Mouse (Mus musculus) heart, embryonic 14.5 days (tissue): ENCODE results near the gene Cotl1. TPM values are rescaled to one million over a fixed set of nuclear protein-coding genes. Genes with fewer than 3 reads are reported as not detected.
A peak's percentile ranks its signal among the peaks of the same experiment; 100 is the strongest.

Experiments used
- ATAC-seq: fragments of 200-750 bp; cut with Nextera tagmentation; 2 replicates; pipeline ENCODE4 v1.8.0; 2017; ENCODE audit warnings: low read depth, moderate TSS enrichment; ENCODE audit not compliant: insufficient number of reproducible peaks, insufficient read depth, low FRiP score
- H3K27ac ChIP-seq, 2 experiments: fragments of 200-500 bp in 1 of 2; fragments of 300-500 bp in 1 of 2; sonication (generic) in 1 of 2; replicated peaks in 1 of 2; 2 replicates each; pipeline ENCODE4 v1.5.1; 2012 to 2014; ENCODE audit warnings: low read depth in 2 of 2, low read length in 2 of 2, control low read depth in 1 of 2, mild to moderate bottlenecking in 1 of 2, mixed read lengths in 1 of 2; ENCODE audit not compliant: control insufficient read depth in 1 of 2, insufficient read depth in 1 of 2
- H3K27me3 ChIP-seq: fragments of 300-500 bp; sonication (generic); 2 replicates; pipeline ENCODE4 v1.6.1; 2014; ENCODE audit warnings: mild to moderate bottlenecking, low read length, control low read depth; ENCODE audit not compliant: control insufficient read depth, insufficient read depth
- H3K36me3 ChIP-seq: fragments of 300-500 bp; sonication (generic); 2 replicates; pipeline ENCODE4 v1.6.1; 2014; ENCODE audit warnings: mild to moderate bottlenecking, control low read depth, low read length, mixed read lengths; ENCODE audit not compliant: control insufficient read depth, insufficient read depth
- H3K4me1 ChIP-seq, 2 experiments: fragments of 200-500 bp in 1 of 2; fragments of 300-500 bp in 1 of 2; sonication (generic) in 1 of 2; 2 replicates each; pipeline ENCODE4 v1.6.1; 2012 to 2014; ENCODE audit warnings: low read length in 2 of 2, control low read depth in 1 of 2, mixed read lengths in 1 of 2; ENCODE audit not compliant: control insufficient read depth in 2 of 2, insufficient read depth in 2 of 2
- H3K4me2 ChIP-seq: fragments of 300-500 bp; sonication (generic); 2 replicates; pipeline ENCODE4 v1.6.1; 2014; ENCODE audit warnings: mild to moderate bottlenecking, low read length
- H3K4me3 ChIP-seq, 2 experiments: fragments of 200-500 bp in 1 of 2; fragments of 300-500 bp in 1 of 2; sonication (generic) in 1 of 2; 2 replicates each; pipeline ENCODE4 v1.5.1; 2012 to 2014; ENCODE audit warnings: low read length in 2 of 2, mild to moderate bottlenecking in 2 of 2, control low read depth in 1 of 2, low read depth in 1 of 2, moderate library complexity in 1 of 2; ENCODE audit not compliant: control insufficient read depth in 1 of 2, insufficient read depth in 1 of 2
- H3K9ac ChIP-seq: fragments of 300-500 bp; sonication (generic); 2 replicates; pipeline ENCODE4 v1.6.1; 2014; ENCODE audit warnings: mild to moderate bottlenecking, low read length
- H3K9me3 ChIP-seq: fragments of 300-500 bp; sonication (generic); 2 replicates; pipeline ENCODE4 v1.6.1; 2016; ENCODE audit warnings: low read length, control low read depth; ENCODE audit not compliant: control insufficient read depth
- WGBS: fragments of 180-500 bp; shearing (Covaris S2); extraction: QIAGEN DNeasy Blood & Tissue Kit; methylation state at CpG from one replicate; pipeline ENCODE4 v1.1.7; 2014; 5-methylcytosine and 5-hydroxymethylcytosine counted together
- polyA plus RNA-seq: library from polyadenylated mRNA; unstranded; fragments of >200 nt; fragmentation: Nextera tagmentation; extraction: Ambion mirVana; gene quantifications from 2 replicates; pipeline ENCODE4 v1.2.1, GENCODE M21; 2014

Gene Cotl1
- polyA plus RNA-seq, 1 experiment from 2014 or later = 75.9 TPM

DNA sequence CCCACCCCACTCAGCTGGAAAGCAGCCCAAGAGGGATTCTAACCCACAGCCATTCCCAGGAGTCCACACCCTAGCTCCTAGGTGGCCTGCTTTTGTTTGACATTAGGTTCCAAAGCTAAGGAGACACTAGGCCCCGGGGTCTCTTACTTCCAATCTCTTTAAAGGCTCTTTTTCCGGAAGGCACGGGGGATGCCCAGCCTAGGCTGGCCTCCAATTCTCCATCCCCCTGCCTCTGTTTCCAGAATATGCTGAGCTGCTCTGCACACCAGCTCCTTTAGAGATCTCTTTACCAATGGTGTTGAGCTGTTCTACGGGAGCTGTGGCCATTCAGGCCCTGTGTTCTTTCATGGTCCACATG, 1.4 kb downstream of the Cotl1 start:
- H3K9ac ChIP-seq = peak overlapping the region; percentile 82
- WGBS = 86% methylated on average over 4 of the region's 4 CpGs
- no peak for ATAC-seq

DNA sequence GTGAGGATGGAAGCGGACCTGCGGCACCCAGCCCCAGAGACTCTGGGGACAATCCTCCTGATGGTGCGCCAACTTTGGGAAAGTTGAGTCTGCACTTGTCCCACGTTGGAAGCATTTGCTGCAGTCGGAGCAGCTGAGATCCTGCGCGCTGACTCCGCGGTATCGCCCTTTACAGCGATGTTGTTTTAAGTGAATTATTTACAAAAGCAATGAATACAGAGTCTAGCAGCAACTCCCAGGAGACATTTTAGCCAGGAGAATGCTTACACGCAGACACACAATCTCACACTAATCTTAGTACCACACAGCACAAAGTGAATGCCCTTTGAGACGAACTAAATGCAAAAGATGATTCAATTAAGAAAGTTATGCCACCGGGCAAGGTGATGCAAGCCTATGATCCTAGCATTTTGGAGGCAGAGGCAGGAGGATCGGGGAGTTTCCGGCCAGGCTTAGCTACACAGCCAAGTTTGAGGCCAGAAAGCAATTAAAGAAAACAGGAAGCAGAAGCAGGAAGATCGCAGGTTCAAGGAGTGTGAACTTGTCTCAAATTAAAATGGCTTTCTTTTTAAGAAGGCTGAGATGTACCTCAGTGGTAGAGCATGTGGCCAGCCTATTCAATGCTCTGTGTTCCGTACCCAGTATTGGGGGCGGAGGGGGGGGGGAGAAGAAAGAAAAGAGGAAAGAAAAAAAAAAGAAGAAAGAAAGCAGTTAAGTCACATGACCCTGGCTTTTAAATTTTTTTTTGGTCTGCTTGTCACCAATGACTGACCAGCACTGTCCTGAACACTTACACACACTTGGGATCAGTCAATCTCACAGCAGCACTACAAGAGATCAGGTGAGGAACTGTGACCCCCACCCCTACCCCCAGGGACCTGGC, 2.0 kb downstream of the Cotl1 start:
- peak overlapping the region; percentile 82; the same call in 1 of the 2 replicates for H3K9ac ChIP-seq
- no peaks in the 10 kb centered on the region for H3K9me3 ChIP-seq
- no peak for ATAC-seq
- H3K4me3 ChIP-seq = peak overlapping the region in 1 of 2 experiments; percentile 74; a peak in 3 of 4 replicates
- WGBS = 71% methylated on average over 19 of the region's 19 CpGs
- H3K27me3 ChIP-seq = no peaks in the 10 kb centered on the region
- H3K36me3 ChIP-seq = no peaks in the 10 kb centered on the region; the same call in 1 of the 2 replicates
- peak overlapping the region; percentile 19 to 66 for H3K27ac ChIP-seq
- peak overlapping the region; percentile 95 for H3K4me2 ChIP-seq
- peaks cover 4 to 23% of the 10 kb centered on the region in 2 experiments; a peak in 3 of 4 replicates for H3K4me1 ChIP-seq

More for the DNA sequence above, 1.4 kb downstream of the Cotl1 start:
- Histone ChIP-seq H3K27me3 (no peaks in the 10 kb centered on the region), H3K27ac (peak overlapping the region in 1 of 2 experiments; percentile 66; a peak in 2 of 4 replicates), H3K9me3 (no peaks in the 10 kb centered on the region), H3K4me3 (peak overlapping the region; percentile 68 to 74), H3K4me1 (peaks cover 4 to 22% of the 10 kb centered on the region in 2 experiments; a peak in 3 of 4 replicates), H3K36me3 (no peaks in the 10 kb centered on the region; the same call in 1 of the 2 replicates), H3K4me2 (peak overlapping the region; percentile 95)

DNA sequence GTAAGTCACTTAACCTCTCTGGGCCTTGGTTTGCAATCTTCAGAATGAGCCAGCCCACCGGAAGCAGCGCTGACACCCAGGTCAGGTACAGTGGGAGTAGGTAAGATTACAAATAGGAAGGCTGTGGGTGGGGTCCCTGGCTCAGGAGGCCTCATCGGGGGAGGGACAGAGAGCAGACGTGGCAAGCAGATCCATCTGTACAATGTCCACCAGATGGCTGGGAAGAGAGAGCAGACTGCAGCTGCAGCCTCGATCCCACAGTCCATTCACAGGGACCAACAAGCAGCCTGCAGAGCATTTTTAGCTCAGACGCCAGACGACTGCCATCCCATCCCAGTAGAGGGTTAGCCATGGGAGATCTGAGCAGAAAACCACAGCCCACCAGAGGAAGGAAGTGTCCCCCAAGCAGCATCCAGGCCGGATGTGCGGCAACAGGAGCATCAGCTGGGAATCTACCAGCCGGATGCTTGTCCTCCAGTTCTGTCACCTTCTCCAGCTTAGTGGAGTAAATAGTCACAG, 2.7 kb downstream of the Cotl1 start:
- no peaks in the 10 kb centered on the region; the same call in 1 of the 2 replicates for H3K36me3 ChIP-seq
- WGBS = 37% methylated on average over 10 of the region's 10 CpGs
- H3K27ac ChIP-seq = peak overlapping the region; percentile 1 to 66; a peak in 3 of 4 replicates
- H3K9me3 ChIP-seq = no peaks in the 10 kb centered on the region
- no peaks in the 10 kb centered on the region for H3K27me3 ChIP-seq
- H3K9ac ChIP-seq = peak overlapping the region; percentile 35; the same call in 1 of the 2 replicates
- H3K4me1 ChIP-seq = peaks cover 8 to 25% of the 10 kb centered on the region in 2 experiments; a peak in 3 of 4 replicates
- peak overlapping the region; percentile 95 for H3K4me2 ChIP-seq
- H3K4me3 ChIP-seq = peak overlapping the region in 1 of 2 experiments; percentile 1; a peak in 1 of 4 replicates
- no peak for ATAC-seq

DNA sequence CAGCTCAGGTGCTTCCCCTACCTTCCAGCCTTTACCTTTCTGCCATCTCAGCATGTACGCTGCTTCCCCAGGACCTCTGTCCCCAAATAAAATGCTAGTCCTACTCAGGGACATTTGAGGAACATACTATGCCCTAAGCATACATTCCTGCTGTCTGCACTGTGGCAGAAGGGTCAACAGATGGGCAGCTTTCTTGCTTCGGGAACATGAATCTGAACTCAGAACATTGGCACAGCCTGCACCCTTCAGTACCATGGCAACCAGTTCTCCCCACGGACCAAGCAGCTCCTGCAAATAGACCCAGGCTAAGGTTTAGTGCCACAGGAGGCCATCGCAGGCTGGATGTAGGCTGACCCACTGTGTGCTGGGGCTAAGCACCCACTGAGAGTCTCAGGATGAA, 3.5 kb downstream of the Cotl1 start:
- Histone ChIP-seq H3K4me2 (no peak overlapping the region), H3K4me3 (no peak overlapping the region), H3K36me3 (no peaks in the 10 kb centered on the region; the same call in 1 of the 2 replicates), H3K9ac (no peak overlapping the region), H3K4me1 (peaks cover 15 to 32% of the 10 kb centered on the region in 2 experiments), H3K27me3 (no peaks in the 10 kb centered on the region), H3K9me3 (no peaks in the 10 kb centered on the region), H3K27ac (peak overlapping the region in 1 of 2 experiments; percentile 66; a peak in 1 of 4 replicates)
- 77% methylated on average over 4 of the region's 4 CpGs for WGBS
- ATAC-seq = no peak

DNA sequence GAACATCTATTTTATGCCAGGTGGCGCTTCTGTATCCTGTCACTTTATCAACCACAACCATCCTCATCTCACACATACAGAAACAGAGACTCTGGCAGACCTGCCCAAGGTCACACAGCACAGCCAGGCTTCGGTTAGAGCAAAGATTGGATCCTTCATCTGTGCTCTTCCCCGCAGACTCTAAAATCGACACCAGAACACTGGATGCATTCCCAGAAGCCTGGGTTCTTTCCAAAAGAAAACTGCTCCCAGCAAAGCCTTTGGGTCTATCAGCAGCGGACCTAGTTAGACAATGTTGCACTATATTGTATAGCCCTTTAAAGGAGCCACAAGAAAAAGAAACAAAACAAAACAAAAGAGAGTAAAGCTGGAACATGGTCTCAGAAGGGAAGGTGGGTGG, 5.1 kb downstream of the Cotl1 start:
- Histone ChIP-seq H3K27me3 (no peaks in the 10 kb centered on the region), H3K4me3 (no peak overlapping the region), H3K27ac (no peak overlapping the region), H3K4me2 (no peak overlapping the region), H3K4me1 (peaks cover 19 to 42% of the 10 kb centered on the region in 2 experiments), H3K9ac (no peak overlapping the region), H3K9me3 (no peaks in the 10 kb centered on the region), H3K36me3 (no peaks in the 10 kb centered on the region; the same call in 1 of the 2 replicates)
- WGBS = 78% methylated on average over 5 of the region's 5 CpGs
- no peak for ATAC-seq

DNA sequence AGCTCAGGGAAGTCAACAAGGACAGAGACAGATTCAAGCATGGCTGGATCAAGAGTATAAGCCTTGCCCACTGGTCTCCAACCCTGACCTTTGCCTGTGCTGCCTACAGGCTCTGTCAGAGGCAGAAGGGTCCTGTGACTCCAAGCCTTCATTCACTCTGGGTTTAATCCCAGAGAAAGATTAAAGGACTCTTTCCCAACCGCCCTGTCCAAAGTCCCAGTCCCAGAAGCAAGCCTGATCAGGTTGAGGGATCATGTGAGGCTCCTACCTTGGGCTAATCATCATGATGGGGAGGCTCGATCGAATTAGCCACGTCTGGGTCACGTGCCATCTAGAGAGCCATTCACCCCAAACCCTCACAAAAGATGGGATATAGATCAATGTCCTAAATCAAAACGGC, 5.7 kb downstream of the Cotl1 start:
- peaks cover 22 to 44% of the 10 kb centered on the region in 2 experiments for H3K4me1 ChIP-seq
- WGBS = 83% methylated on average over 6 of the region's 6 CpGs

DNA sequence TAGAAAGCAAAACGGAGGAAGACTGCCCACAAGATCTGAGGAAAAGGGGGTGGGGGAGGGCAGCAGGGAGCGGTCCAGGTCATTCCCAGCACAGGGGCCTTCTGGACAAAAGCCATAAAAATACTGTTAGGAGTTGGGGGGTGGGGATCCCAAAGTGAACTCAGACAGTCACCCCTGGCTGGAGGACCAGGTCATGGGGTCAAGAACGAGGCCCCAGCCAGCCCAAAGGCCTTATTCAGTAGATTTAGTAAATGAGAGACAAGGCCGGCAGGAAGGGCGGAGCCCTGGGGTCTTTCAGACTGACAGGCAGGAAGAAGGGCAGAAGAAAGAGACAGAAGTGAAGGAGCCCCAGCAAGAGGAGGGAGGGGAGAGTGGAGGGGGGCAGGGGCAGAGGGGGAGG, 7.4 kb downstream of the Cotl1 start:
- no peaks in the 10 kb centered on the region for H3K27me3 ChIP-seq
- no peaks in the 10 kb centered on the region; the same call in 1 of the 2 replicates for H3K36me3 ChIP-seq
- no peak overlapping the region for H3K9ac ChIP-seq
- no peak for ATAC-seq
- no peak overlapping the region for H3K4me2 ChIP-seq
- peaks cover 24 to 41% of the 10 kb centered on the region in 2 experiments for H3K4me1 ChIP-seq
- H3K27ac ChIP-seq = peak overlapping the region; percentile 25 to 30; a peak in 2 of 4 replicates
- no peak overlapping the region for H3K4me3 ChIP-seq
- H3K9me3 ChIP-seq = no peaks in the 10 kb centered on the region
- WGBS = 54% methylated on average over 5 of the region's 5 CpGs

More for the DNA sequence above, 5.7 kb downstream of the Cotl1 start:
- ATAC-seq = no peak
- H3K36me3 ChIP-seq = no peaks in the 10 kb centered on the region; the same call in 1 of the 2 replicates
- H3K27me3 ChIP-seq = no peaks in the 10 kb centered on the region
- no peak overlapping the region for H3K27ac ChIP-seq
- no peak overlapping the region for H3K4me2 ChIP-seq
- no peak overlapping the region for H3K9ac ChIP-seq
- H3K9me3 ChIP-seq = no peaks in the 10 kb centered on the region
- H3K4me3 ChIP-seq = no peak overlapping the region
